ENCODE assay signal across 18 mouse cellular contexts in genomic region chr2:160580250-160580649, GRCm38 (mm10).
DNase-seq lines count a peak whose midpoint lies in the region; ATAC-seq lines count a peak whose summit lies in the region.
"Had no signal": no experiment of that assay in that cellular context is flagged by ENCODE, and none has a peak within 500 bp of the region (broad histone marks: within the 10 kb centered on the region; RNA-seq: fewer than 3 reads in every experiment).

No protein-coding gene starts in this region.

- H3K36me3 ChIP-seq in hindbrain, embryonic 11.5 days (ENCODE audit: control insufficient read depth, insufficient read depth, low read length): no peaks in the 10 kb centered on the region
- H3K36me3 ChIP-seq in hindbrain, embryonic 16.5 days (ENCODE audit: control insufficient read depth, insufficient read depth, low read length): no peaks in the 10 kb centered on the region
- H3K36me3 ChIP-seq in midbrain, embryonic 11.5 days (ENCODE audit: control insufficient read depth, insufficient read depth, low read length): no peaks in the 10 kb centered on the region
- H3K36me3 ChIP-seq in midbrain, embryonic 15.5 days (replicated peaks): no peaks in the 10 kb centered on the region
- no peaks in the 10 kb centered on the region for H3K36me3 ChIP-seq in embryonic facial prominence, embryonic 10.5 days (replicated peaks)
- H3K36me3 ChIP-seq: embryonic facial prominence, embryonic 12.5 days; forebrain, embryonic 15.5 days had no signal

- H3K9me3 ChIP-seq in hindbrain, embryonic 11.5 days (ENCODE audit: control insufficient read depth, low read length): no peaks in the 10 kb centered on the region
- H3K9me3 ChIP-seq in hindbrain, embryonic 16.5 days (ENCODE audit: control insufficient read depth, low read length): no peaks in the 10 kb centered on the region
- no peaks in the 10 kb centered on the region for H3K9me3 ChIP-seq in midbrain, embryonic 11.5 days (ENCODE audit: control insufficient read depth, low read length)
- H3K9me3 ChIP-seq in midbrain, embryonic 15.5 days: no peaks in the 10 kb centered on the region
- H3K9me3 ChIP-seq in embryonic facial prominence, embryonic 10.5 days: no peaks in the 10 kb centered on the region
- H3K9me3 ChIP-seq: embryonic facial prominence, embryonic 12.5 days; forebrain, embryonic 13.5 days; forebrain, embryonic 15.5 days had no signal

- peak; percentile 25 for DNase-seq in hindbrain, embryonic 11.5 days (ENCODE audit: low spot score)
- peak; percentile 85 for DNase-seq in midbrain, embryonic 11.5 days (ENCODE audit: low spot score, missing footprints)
- DNase-seq in embryonic facial prominence, embryonic 10.5 days (ENCODE audit: low spot score): no peak
- DNase-seq: adrenal gland, adult 2 months; adrenal gland, postnatal 10 days; adrenal gland, postnatal 25 days; cerebellum, adult 11 months; cerebellum, adult 18-20 months; cerebellum, adult 8-10 months; cerebellum, adult 9-11 months; cerebellum, postnatal 14 days; cerebellum, postnatal 36 days had no signal

- no peak overlapping the region for H3K4me3 ChIP-seq in hindbrain, embryonic 11.5 days (ENCODE audit: low read depth, low read length)
- no peak overlapping the region for H3K4me3 ChIP-seq in hindbrain, embryonic 16.5 days (ENCODE audit: low read length)
- H3K4me3 ChIP-seq in midbrain, embryonic 11.5 days (ENCODE audit: low read depth, low read length): no peak overlapping the region
- H3K4me3 ChIP-seq in midbrain, embryonic 15.5 days: no peak overlapping the region
- H3K4me3 ChIP-seq in embryonic facial prominence, embryonic 10.5 days: no peak overlapping the region
- H3K4me3 ChIP-seq: embryonic facial prominence, embryonic 12.5 days; forebrain, embryonic 13.5 days; forebrain, embryonic 15.5 days had no signal

- H3K4me2 ChIP-seq in hindbrain, embryonic 11.5 days (replicated peaks; ENCODE audit: low read depth, low read length): no peak overlapping the region
- no peak overlapping the region for H3K4me2 ChIP-seq in hindbrain, embryonic 16.5 days (ENCODE audit: low read length)
- no peak overlapping the region for H3K4me2 ChIP-seq in midbrain, embryonic 11.5 days
- no peak overlapping the region for H3K4me2 ChIP-seq in midbrain, embryonic 15.5 days
- H3K4me2 ChIP-seq: embryonic facial prominence, embryonic 12.5 days had no signal

- ATAC-seq in hindbrain, embryonic 11.5 days (ENCODE audit: low FRiP score): no peak
- no peak for ATAC-seq in hindbrain, embryonic 16.5 days
- ATAC-seq in midbrain, embryonic 11.5 days (ENCODE audit: low FRiP score): no peak
- no peak for ATAC-seq in midbrain, embryonic 15.5 days (replicated peaks)

- H3K27me3 ChIP-seq in hindbrain, embryonic 11.5 days (ENCODE audit: control insufficient read depth, insufficient read depth, low read length): peaks cover 23% of the 10 kb centered on the region
- peaks cover 8% of the 10 kb centered on the region for H3K27me3 ChIP-seq in hindbrain, embryonic 16.5 days (replicated peaks; ENCODE audit: control insufficient read depth, insufficient read depth, low read length)
- peaks cover 13% of the 10 kb centered on the region; the same call in 1 of the 2 replicates for H3K27me3 ChIP-seq in midbrain, embryonic 11.5 days (ENCODE audit: control insufficient read depth, insufficient read depth, low read length)
- H3K27me3 ChIP-seq in midbrain, embryonic 15.5 days (replicated peaks): peaks cover 15% of the 10 kb centered on the region
- peaks cover 72% of the 10 kb centered on the region for H3K27me3 ChIP-seq in embryonic facial prominence, embryonic 10.5 days (replicated peaks; ENCODE audit: low read depth, poor library complexity, severe bottlenecking)

- H3K27ac ChIP-seq in hindbrain, embryonic 11.5 days (ENCODE audit: low read depth, low read length): no peak overlapping the region
- no peak overlapping the region for H3K27ac ChIP-seq in hindbrain, embryonic 16.5 days (ENCODE audit: low read depth, low read length)
- no peak overlapping the region; the same call in 1 of the 2 replicates for H3K27ac ChIP-seq in midbrain, embryonic 11.5 days (ENCODE audit: low read depth, low read length)
- no peak overlapping the region for H3K27ac ChIP-seq in midbrain, embryonic 15.5 days
- no peak overlapping the region for H3K27ac ChIP-seq in embryonic facial prominence, embryonic 10.5 days (replicated peaks)
- H3K27ac ChIP-seq: embryonic facial prominence, embryonic 12.5 days; forebrain, embryonic 13.5 days; forebrain, embryonic 15.5 days had no signal

- no peak overlapping the region for H3K9ac ChIP-seq in hindbrain, embryonic 11.5 days (ENCODE audit: low read depth, low read length)
- no peak overlapping the region for H3K9ac ChIP-seq in hindbrain, embryonic 16.5 days (ENCODE audit: low read depth, low read length)
- H3K9ac ChIP-seq in midbrain, embryonic 11.5 days (ENCODE audit: low read length): no peak overlapping the region
- no peak overlapping the region for H3K9ac ChIP-seq in midbrain, embryonic 15.5 days
- H3K9ac ChIP-seq: embryonic facial prominence, embryonic 12.5 days; forebrain, embryonic 13.5 days; forebrain, embryonic 15.5 days; forebrain, postnatal 0 days had no signal

- WGBS in hindbrain, embryonic 11.5 days: 27% methylated on average over 9 of the region's 9 CpGs
- 26% methylated on average over 9 of the region's 9 CpGs for WGBS in hindbrain, embryonic 16.5 days
- 22% methylated on average over 9 of the region's 9 CpGs for WGBS in midbrain, embryonic 11.5 days
- WGBS in midbrain, embryonic 15.5 days: 23% methylated on average over 9 of the region's 9 CpGs
- WGBS in embryonic facial prominence, embryonic 10.5 days: 24% methylated on average over 9 of the region's 9 CpGs

- H3K4me1 ChIP-seq in hindbrain, embryonic 11.5 days (replicated peaks; ENCODE audit: control insufficient read depth, insufficient read depth, low read length): peaks cover 10% of the 10 kb centered on the region; the same call in 1 of the 2 replicates
- no peaks in the 10 kb centered on the region; the same call in 1 of the 2 replicates for H3K4me1 ChIP-seq in hindbrain, embryonic 16.5 days (ENCODE audit: control insufficient read depth, insufficient read depth, low read depth, low read length)
- H3K4me1 ChIP-seq in midbrain, embryonic 11.5 days (ENCODE audit: control insufficient read depth, insufficient read depth, low read length): peaks cover 3% of the 10 kb centered on the region; the same call in 1 of the 2 replicates
- H3K4me1 ChIP-seq in midbrain, embryonic 15.5 days: peaks cover 20% of the 10 kb centered on the region
- peaks cover 11% of the 10 kb centered on the region; the same call in 1 of the 2 replicates for H3K4me1 ChIP-seq in embryonic facial prominence, embryonic 10.5 days
- H3K4me1 ChIP-seq: embryonic facial prominence, embryonic 12.5 days had no signal
